Mouse (Mus musculus) urinary bladder, postnatal 14 days (tissue): ENCODE results near the gene Ephb1.
A peak's percentile ranks its signal among the peaks of the same experiment; 100 is the strongest.

ENCODE experiments used
- DNase-seq: peaks from one replicate; pipeline ENCODE4 v3.0.0; 2021; ENCODE audit warnings: low spot score

The Ephb1 gene

GRCm38 (mm10) chr9:102180486-102180885 is 174.0 kb downstream of the Ephb1 start:
- DNase-seq, result no peak

- DNase-seq, result no peak
These were observed 174.4 kb downstream of the Ephb1 start for GRCm38 (mm10) chr9:102180070-102180469.

- DNase-seq, result no peak
These were observed 184.8 kb downstream of the Ephb1 start for GRCm38 (mm10) chr9:102169706-102170105.

- DNase-seq, result no peak
These were observed 198.6 kb downstream of the Ephb1 start for GRCm38 (mm10) chr9:102155876-102156275.

- no peak for DNase-seq
These were observed 215.3 kb downstream of the Ephb1 start for GRCm38 (mm10) chr9:102139181-102139580.

GRCm38 (mm10) chr9:102138671-102139070 is 215.8 kb downstream of the Ephb1 start:
- DNase-seq, result no peak

GRCm38 (mm10) chr9:102138187-102138586 is 216.3 kb downstream of the Ephb1 start:
- no peak for DNase-seq

GRCm38 (mm10) chr9:102130506-102130905 is 224.0 kb downstream of the Ephb1 start:
- DNase-seq, result no peak

GRCm38 (mm10) chr9:102126510-102126909 is 228.0 kb downstream of the Ephb1 start:
- DNase-seq, result no peak

GRCm38 (mm10) chr9:102122880-102123453 is 231.5 kb downstream of the Ephb1 start:
- DNase-seq, result no peak

- no peak for DNase-seq
These were observed 235.1 kb downstream of the Ephb1 start for GRCm38 (mm10) chr9:102119422-102119821.

- DNase-seq, result no peak
These were observed 239.2 kb downstream of the Ephb1 start for GRCm38 (mm10) chr9:102115326-102115725.

- DNase-seq, result no peak
These were observed 243.0 kb downstream of the Ephb1 start for GRCm38 (mm10) chr9:102111471-102111870.

- DNase-seq, result peak; percentile 9
These were observed 246.5 kb downstream of the Ephb1 start for GRCm38 (mm10) chr9:102107978-102108377.

- DNase-seq, result no peak
These were observed 247.3 kb downstream of the Ephb1 start for GRCm38 (mm10) chr9:102107213-102107612.

- DNase-seq, result no peak
These were observed 257.7 kb downstream of the Ephb1 start for GRCm38 (mm10) chr9:102096825-102097224.

- peak; percentile 8 for DNase-seq
These were observed 265.9 kb downstream of the Ephb1 start for GRCm38 (mm10) chr9:102088598-102088997.

GRCm38 (mm10) chr9:102086053-102086706 is 268.3 kb downstream of the Ephb1 start:
- DNase-seq, result no peak

- DNase-seq, result no peak
These were observed 269.0 kb downstream of the Ephb1 start for GRCm38 (mm10) chr9:102085477-102085876.

GRCm38 (mm10) chr9:102080934-102081333 is 273.6 kb downstream of the Ephb1 start:
- DNase-seq, result no peak

GRCm38 (mm10) chr9:102079151-102079550 is 275.3 kb downstream of the Ephb1 start:
- no peak for DNase-seq

GRCm38 (mm10) chr9:102078238-102078637 is 276.3 kb downstream of the Ephb1 start:
- no peak for DNase-seq

GRCm38 (mm10) chr9:102075539-102075938 is 279.0 kb downstream of the Ephb1 start:
- DNase-seq, result no peak

- DNase-seq, result no peak
These were observed 281.1 kb downstream of the Ephb1 start for GRCm38 (mm10) chr9:102073404-102073803.
